Mouse (Mus musculus): Measurements from ENCODE around the gene Tram2.

Gene Tram2

DNA sequence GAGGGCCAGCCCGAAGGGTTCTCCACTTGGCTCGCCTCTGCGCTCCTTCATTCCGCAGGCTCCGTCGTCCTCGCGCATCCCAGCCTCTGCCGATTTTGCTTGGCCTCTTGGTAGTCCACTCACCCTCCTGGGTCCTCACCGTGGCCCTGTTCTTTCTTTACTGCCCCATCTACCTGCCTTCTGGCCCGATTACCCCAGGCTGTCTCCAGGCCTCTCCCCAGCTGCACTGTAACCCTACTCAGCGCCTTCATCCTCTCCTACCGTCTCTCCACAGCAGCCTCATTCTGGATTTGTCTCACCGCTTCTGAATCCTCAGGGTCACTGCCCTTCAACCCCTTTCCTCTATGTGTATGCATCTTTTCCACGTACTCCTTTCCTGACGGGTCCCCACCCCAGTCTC is 127.2 kb downstream of the Tram2 start:
- DNase-seq = no peak

DNA sequence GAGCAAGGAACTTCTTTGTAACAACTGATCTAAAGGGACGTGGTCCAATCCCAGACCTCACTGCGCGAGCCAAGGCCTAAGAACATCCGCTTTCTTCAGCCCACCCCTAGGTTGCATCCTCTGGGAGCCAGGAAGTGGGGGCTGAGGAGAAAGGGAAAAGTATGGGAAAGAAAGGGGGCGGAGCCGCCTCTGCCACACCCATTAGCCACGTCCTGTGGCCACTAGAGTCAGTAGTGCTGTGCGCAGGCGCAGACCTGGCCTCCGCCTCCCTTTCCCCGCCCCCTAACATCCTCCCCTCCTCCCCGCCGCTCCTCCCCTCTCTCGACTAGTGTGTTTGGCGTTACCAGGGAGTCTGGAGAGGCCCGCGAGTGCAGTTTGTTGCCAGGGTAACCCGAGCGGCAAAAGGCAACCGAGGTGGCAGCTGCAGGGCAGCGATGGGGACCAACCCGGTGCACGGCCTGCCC is 127.7 kb downstream of the Tram2 start, which contains the start of gene Efhc1:
Gene Efhc1, plus strand, starts transcription at position 327 of the 464 bp plus-strand sequence.
- peak; percentile 92 for DNase-seq
